Mouse (Mus musculus) spleen, adult 12 weeks (tissue): ENCODE data around the gene Ubl3.

Experiments
- DNase-seq: peaks from one replicate; pipeline ENCODE4 v3.0.0; 2022; ENCODE audit warnings: low spot score

The Ubl3 gene

DNA sequence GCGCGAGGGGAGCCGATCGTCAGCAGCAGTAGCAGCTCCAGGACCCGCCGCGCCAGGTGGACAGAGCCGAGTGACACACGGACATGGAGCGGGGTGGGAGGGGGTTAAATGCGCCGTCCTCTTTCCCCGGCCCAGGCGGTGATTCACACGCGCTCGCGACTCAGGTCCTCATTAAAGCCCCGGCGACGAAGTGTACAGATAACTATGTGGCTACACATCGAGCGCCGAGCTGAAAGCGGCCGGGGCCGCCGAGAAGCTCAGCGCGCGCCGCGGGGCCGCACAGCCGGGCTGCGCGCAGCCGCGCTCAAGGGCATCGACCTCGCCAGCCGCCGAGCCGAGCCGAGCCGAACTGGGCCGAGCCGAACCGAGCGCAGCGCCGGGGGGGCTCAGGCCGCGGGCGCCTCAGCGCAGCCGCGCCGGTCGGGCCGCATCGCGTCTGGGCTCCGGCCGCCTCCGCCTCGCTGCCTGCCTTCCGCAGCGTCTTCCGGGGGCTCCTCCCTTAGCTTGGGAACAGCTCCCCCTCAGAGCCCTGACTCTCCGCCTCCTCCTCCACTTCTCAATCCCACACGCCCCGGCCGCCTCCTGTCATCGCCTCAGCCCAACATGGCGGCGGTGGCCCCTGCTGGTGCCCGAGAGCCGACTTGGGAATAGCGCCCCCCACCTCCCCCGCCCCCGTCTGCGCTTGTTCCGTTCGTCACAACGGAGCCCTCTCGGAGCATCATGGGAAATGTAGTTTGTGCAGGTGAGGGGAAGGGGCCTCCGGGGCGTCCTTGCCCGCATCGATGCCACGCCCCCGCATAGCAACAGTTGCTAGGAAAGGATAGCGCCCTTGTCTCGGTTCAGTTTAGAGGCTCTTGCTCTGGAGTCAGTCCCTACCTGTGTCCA lies at the start of gene Ubl3:
Gene Ubl3 (minus strand): TSS at position 603 of the 885 bp plus-strand sequence.
- peak; percentile 53 for DNase-seq

DNA sequence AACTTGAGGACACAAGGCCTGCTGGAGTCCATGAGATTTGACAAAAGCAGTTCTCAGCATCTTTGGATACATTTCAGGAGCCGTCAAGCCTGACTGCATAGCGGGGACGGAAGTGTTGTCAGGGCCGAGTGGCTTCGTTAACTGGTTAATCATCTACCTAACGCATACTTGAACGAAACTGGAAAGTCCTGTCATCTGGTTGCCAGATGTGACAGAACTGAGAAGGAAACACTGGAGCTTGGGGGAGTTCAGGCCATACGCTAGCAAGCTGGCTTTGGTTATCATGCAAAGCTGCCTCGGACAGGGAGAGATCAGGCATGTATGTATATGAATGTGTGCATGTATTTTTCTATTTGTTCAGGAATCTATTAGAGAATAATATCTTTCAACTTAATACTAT lies 45.8 kb upstream of the Ubl3 start:
- DNase-seq = no peak

DNA sequence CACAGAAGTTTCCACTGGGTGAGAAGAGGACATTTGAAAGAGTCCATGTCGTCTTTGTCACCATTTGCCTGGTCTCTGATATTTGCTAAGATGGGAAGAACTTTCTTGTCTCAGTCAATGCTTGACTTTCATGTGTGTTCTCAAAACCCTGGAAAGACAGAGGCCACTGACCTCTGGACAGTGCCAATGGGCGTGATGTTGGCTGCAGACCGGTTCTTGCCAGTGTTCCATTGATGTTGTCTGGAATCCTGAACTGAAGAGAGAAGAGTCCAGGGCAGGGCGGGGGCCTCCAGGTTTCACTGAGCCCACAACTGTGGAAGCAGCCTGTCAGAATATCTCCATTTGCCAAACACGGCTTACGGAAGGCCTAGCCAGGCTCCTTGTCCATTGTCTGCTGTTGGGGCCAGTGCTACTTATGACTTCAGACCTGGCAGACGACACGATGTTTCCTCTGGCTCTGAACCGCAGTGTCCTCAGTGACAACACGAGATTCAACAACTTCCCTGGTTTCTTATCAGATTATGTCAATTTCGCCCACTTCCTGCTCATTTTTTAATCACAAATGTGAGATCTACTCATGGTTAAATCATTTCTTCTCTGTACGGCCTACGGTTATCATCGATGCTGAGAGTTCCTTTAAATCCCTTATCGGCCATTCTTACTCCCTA lies 43.6 kb upstream of the Ubl3 start:
- DNase-seq = no peak

DNA sequence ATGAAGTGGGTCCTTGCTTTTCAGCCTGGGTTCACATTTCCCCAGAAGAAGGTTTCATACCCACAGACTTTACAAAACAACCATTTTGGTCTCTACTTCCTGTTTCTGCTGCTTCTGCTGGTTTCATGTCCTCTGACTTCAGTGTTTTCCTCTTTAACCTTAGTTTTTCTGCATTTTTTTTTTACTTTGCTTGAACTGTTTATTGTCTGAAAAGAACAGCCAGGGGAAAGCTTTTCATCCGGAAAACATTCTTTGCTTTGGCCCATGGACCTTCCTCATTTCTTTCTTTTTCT lies 42.8 kb upstream of the Ubl3 start:
- no peak for DNase-seq

DNA sequence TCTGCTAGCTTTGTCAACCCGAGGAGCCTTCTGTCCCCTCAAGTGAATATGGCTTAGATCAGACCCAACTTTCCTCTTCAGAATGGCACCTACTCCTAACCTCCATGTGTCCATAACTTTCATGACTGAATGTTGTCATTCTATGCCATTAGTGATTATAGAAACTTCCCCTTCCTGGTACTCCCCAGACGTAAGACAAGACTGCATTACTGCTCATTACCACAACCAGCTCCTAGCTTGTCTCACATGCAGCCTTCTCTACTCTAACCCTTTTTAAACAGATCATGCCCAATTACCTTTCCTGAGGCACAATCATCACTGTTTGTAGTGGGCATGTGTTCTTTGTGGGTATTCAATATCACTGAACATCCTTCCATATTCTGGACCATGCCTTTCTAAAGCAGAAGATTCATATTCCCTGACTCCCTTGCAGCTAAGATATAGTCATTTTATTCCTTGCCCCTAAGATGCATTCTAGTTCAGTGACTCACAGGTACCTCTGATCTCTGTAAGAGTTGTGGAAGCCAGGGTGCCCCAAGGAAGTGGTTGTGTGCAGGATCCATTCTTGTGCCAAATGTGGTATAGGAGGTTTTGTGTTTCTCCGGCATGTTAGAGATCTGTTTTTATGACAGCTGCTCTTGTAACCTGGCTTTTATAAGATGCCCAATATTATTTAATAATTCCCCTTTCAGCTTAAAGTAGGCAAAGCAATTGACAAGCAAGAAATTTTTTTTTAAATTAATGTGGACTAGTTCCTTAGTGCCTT lies 42.3 kb upstream of the Ubl3 start:
- no peak for DNase-seq

DNA sequence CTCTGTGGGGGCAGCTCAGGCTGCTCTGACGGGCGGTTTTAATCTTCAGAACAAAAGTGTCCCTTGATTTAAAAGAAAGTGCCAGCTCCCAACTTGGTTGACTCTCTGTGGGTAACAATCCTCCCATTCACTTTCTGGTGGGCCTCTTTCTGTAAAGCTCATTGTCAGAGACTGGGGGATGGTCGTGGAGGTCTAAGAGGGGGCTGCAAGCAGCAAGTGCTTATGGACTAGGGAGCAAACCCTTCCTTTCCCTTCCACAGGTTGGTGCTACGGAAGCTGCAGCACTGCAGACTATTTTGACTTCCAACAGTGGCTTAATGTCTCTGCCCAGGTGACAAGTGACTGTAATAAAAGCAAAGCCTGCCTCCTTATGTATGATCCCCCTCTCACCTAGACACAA lies 41.0 kb upstream of the Ubl3 start:
- DNase-seq = no peak

DNA sequence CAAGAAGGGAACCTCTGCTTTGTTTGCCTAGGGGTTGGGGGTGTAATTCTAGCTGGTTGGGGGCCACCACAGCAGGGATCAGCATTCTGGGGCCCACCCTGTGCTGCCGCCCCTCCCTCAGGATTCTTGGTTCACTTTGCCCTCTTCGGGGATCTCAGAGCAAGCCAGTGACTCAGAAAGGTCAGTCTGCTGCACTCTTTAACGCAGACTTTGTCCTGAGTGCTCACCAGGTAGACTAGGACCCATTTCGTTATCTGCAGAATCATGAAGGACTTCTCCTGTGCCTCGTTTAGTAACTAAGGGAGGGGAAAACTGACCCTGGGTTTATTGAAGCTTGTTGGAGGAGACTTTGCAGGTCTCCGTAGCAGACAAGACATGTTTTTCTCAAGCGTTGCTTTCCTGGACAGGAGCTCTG lies 38.9 kb upstream of the Ubl3 start:
- DNase-seq = no peak

DNA sequence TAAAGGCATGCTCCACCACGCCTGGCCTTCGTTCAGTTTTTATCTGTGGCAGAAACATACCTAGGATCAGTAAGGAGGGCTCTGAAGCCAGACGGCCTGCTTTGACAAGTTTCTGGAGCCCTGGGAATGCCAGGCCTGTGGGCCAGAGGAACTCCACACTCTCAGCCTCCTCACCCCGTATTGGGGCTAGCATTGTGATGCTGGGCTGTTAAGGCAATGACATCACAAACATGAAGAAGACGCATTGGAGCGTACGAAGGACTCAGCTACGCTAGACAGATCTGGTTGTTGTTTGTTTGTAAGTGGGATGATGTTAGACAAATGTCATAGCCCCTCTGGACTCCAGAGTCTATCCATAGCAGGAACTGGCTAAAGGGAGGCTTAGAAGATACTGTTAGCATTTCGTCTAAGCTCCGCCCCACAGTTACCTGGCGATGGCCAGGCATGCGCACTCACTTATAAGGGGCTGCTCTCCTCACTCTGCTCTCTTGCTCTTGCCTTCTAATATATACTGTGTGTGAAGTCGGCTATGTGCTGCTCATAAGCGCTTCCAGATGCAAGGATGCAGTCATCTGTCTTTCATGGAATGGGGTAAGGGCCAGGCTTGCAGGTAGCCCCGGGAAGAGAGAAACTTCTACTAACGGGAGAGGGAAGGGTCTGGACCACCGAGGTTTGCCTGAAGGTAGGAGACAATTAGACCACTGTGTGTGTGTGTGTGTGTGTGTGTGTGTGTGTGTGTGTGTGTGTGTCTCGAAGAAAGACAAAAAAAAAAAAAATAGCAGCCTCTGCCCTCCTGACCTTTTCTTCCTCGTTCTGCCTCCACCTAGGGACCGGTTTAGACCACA lies 38.2 kb upstream of the Ubl3 start:
- no peak for DNase-seq

DNA sequence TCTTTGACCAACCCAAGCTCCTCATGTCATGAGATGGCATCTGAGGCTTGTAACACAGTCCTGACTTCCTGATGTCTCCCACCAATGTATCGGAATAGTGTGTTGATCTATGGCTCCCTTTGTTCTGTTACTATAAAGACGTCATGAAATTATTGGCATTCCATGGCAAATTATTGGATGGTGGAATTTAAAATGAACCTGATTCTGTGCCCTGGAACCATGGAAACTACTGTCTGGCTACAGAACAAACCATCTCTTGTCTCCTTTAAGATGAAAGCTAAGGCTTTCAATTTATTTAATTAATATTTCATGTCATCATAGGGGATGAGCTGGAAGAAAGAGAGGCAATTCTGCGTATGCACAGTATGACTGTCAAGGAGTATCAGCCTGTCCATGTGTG lies 36.4 kb upstream of the Ubl3 start:
- no peak for DNase-seq

DNA sequence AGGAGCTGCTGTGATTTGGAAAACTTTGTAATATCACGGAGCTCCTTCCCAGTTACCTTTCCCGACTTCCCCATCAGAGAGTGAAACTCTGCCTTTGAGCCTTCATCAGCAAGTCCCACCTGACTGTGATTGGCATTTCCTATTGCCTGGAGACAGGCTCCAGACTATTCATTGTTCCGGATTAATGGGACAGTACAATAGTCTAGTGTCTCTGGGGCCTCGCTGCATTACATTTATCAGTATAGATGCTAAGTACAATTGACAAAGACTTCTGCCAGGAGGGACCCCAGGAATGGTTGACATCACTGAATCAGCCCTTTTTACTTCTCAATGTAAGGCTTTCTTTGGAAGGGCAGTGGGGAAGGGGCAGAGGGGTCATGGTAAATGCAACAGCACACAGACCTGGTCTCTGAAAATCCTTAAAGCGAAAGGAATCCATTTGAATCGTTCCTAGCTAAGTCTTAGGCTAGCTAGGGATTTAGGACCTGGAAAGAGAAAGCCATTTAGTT lies 35.6 kb upstream of the Ubl3 start:
- no peak for DNase-seq

DNA sequence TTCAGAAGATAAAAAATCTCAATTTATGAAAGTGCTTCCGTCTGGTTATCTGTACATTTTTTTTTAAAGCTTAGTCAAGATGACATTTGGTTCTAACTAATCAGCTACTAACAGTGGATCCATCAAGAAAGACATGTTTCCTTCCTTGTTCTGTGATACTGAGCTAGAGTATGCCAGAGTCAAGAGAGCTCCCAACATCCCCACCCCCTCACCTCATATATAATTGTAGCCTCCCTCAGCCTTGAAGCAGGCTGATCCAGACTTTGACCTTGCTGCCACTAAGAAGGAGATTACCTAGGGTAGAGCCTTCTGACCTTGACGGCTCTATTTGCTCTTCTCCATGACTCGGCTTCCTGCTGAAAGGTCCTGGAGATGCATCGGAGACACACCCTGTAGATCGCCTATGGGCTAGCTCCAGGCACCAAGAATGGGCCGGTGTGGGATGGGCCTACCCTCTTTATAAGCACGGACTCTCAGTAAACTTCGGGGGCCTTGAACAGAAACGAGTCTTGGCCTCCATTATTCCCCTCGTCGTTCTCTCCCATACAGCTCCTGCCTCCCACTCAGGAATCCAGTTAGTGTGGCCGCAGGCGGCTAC lies 27.9 kb upstream of the Ubl3 start:
- no peak for DNase-seq

DNA sequence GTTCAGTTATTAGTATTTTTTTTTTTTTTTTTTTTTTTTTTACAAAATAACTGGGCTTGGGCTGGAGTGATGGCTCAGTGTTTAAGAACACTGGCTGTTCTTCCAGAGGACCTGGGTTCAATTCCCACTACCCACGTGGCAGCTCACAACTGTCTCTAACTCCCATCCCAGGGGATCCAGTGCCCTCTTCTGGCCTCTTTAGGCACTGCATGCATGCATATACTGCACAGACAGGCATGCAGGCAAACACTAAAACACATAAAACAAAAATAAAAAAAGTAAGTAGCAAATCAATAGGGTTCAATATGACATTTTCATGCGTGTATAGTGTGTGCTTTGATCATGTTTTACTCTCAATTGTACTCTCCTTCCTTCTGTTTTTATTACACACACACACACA lies 26.6 kb upstream of the Ubl3 start:
- no peak for DNase-seq

DNA sequence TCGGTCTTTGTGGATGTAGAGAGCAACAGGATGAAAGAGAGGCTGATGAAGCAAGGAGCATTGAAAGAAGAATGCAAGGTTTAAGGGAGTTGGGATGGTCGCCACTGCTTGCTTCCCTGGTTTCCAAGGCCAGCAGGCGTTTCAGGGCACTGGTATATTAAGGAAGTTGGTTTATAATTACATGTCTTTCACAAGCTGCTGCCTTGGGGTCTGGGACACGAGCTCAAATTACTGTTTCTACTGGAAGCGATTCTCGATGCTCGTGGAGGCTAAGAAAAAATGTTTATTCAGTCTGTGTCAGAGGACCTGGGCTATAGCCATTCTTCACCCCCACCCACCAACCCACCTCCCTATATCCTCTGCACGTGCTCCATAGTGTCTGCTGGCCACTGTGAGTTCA lies 25.8 kb upstream of the Ubl3 start:
- DNase-seq = no peak

DNA sequence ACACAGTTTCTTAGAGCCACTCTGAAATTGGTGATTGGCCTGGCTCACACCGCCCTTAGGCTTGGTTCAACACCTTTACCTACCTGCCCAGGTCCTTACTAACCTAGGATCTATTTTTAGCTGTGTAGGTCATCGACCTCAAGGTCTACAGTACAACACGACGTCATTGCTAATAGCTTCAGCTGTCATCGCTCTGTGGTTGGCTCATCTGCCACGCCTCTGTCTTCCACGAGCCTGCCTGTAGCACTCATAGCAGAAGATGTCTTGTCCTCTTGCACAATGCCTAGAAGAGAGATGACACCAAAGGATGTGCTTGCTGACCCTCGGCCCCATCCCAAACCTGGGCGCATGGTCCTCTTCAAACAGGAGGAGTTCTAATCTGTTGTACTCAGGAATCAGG lies 24.7 kb upstream of the Ubl3 start:
- DNase-seq = no peak

DNA sequence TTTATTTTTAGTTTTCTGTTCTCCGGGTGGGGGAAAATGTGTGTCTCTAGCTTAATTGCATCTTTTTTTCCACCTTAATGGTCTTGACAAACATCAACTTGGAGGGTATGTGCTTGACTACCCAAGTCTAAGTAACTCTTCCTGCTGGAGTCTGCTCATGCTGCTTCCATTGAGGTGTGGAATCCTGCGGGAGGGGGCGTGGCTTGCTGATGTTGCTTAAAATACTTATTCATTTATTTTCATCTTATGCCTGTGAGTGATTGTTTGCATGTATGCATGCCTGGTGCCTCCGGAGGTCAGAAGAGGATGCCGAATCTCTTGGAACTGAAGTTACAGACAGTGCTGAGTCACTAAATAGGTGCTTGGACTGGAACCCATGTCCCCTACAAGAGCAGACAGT lies 22.6 kb upstream of the Ubl3 start:
- DNase-seq = no peak

DNA sequence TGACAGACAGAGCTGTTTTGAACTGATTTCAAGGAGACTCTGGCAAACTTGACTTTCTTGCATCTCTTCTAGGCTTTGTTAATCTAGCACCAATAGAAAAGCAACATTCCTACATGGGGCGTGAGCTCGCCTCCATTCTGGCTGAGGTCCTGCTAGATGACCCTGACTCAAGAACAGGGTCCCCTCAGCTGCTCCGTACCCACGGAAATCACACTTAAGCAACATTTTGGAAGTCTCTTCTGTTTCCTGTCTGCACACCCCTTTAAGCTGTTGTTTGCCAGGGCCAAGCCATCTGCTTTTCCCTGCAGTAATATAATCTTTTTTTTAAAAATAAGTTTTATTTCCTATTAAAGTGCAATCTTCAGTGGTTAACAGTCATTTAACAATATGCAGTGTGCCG lies 20.1 kb upstream of the Ubl3 start:
- no peak for DNase-seq

DNA sequence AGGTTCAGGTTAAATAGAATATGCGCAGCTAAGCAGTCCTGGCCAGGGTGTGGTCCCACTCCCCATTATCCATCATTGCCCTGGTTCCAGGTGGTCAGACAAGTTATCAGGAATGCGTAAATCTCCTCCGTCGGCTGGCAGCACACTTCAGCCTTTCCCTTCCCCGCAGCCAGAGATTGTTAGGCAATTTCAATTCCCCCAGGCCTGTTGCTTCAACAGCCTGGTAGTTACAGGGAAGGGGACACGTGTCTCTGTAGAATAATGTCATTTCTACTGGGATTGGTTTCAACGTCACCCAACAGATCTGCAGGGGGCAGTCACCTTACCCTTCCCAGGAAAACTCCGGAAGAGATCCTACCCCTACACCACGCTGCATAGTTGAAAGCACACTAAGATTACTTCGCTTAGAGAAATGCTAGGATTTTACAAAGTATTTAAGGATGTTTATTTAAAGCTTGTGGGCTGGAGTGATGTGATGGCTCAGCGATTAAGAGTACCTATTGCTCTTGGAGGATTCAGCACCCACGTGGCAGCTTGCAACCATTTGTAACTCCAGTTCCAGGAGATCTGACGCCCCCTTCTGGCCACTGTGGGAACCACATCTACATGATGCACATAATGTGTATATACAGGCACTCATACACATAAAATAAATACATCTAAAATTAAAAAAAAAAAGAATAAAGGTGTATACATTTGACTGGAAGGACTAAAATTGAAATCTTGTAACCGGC lies 18.1 kb upstream of the Ubl3 start:
- DNase-seq = no peak

DNA sequence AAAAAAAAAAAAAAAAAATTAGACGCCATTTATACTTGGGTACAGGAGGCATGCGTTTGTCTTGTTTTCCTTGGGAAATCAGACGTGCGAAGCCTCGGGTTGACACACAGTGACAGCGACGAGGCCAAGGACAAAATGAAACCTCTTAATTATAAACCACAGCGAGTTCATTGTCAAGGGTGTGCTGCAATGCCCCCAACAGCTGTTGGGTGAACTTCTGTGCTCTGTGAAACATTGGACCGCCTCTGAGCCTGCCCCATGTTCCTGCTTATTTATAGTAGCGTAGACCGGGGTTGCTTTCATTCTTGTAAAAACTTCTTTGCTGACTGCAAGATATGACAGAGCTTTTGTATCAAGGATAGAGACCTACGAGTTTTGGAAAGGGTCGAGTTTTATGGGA lies 16.9 kb upstream of the Ubl3 start:
- DNase-seq = no peak

DNA sequence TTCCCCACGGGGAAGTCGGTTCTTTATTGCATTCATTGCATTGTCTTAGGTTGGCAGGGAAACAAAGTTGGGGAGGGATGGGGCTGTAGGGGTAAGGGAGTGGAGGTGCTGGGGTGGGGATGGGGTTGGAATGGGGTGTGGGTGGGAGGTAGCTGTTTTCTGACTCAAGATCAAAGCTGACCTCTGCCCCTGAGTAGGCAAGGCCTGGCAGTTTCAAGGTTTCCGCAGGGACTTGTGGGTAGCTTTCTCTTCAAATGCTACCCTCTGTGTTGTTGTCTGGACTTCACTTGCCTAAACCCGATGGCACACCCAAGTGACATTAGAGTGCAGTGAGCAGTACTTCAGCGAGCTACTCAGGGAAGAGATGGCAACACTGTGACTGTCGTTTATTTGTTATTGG lies 13.0 kb upstream of the Ubl3 start:
- no peak for DNase-seq

DNA sequence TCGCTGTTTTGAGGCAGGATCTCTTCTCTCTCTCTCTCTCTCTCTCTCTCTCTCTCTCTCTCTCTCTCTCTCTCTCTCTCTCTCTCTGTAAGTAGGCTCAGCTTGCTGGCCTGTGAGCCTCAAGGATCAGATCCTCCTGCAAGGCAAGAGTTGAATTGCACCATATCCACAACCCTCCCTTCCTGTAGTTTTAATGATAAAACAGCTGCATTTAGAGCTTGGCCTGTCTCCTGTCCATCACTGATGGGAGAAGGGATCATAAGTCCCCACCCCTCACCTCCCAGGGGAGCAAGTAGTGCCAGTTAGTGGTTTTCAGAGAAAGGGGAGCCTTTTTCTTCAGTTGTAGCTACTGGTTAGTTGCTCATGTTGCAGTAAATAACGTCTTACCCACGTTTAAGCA lies 11.5 kb upstream of the Ubl3 start:
- no peak for DNase-seq

DNA sequence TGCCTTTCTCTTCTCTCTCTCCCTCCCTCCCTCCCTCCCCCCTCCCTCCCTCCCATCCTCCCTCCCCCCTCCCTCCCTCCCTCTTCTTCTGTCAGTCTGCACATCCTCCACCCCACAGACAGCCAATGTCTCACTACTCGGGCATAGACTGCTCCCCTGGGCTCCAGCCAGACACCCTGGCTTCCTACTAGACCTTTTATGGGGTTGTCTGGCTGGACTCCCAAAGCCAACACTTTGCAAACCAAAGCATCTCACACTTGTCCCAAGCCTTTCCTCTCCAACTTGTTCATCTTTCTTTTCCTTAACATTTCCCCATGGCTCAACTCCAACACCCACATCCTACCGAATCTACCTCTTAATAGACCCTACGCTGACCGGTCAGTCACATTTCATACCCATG lies 10.7 kb upstream of the Ubl3 start:
- DNase-seq = no peak
